Mouse (Mus musculus) WW6 (cell line): Measurements from ENCODE around the gene Eloa.

Experiments used
- DNase-seq: peaks from one replicate; pipeline ENCODE4 v3.0.0-alpha.2; 2013; ENCODE audit warnings: low read depth, low spot score

Gene Eloa

DNA sequence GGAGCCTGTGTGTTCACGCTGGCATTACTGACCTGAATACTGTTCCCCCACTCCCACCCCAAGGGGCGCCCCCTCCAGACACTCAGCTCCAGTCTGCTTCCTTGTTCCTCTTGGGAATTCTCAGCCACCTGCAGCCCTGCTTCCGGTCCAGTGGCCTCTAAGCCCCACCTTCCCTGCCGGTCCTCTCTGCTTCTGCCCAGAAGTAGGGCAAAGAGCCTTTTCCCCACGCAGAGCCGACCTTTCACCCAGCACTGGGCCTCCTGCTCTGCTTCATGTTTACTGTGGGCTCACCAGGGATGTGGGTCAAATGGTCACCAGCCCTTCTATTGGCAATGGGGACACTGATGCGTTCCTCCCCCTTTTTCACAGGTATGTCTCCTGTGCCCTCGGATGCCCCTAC is 63.2 kb downstream of the Eloa start:
- no peak for DNase-seq

DNA sequence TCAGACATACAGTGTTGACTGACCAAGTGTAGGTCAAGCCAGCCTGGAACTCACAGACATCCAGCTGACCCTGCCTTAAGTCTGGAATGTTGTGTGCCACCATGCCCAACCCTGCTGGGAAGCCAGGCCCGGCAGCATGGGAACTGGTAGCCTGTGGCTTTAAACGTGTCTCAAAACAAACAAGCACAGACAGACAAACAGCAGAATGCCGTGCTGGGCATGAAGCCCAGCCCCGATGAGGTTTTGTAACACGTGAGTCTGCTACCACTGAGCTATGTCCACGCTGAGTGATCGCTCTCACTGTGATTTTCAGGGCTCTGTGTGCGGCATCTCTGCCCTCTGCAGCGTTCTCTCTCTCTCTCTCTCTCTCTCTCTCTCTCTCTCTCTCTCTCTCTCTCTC is 65.7 kb downstream of the Eloa start:
- DNase-seq: no peak

DNA sequence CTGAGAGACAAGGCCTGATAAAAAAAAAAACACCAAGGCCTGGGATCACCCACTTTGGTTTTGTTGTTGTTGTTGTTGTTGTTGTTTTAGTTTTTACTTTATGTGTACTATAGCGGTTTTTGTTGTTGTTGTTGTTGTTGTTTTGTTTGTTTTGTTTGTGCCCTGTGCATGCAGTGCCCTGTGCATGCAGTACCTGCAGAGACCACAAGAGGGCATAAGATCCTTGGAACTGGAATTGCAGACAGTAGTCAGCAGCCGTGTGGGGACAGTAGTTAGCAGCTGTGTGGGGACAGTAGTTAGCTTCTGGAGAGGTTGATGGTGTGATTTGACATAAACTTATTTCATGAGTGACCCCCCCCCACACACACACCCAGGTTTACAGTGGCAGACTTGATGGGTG is 67.3 kb downstream of the Eloa start:
- no peak for DNase-seq
